Mouse (Mus musculus) lung, postnatal 4 days (tissue): ENCODE results near the gene Clstn1.
"Not testable (repeated sequence)": the region's sequence is repeated elsewhere in the genome, so short reads cannot be mapped to it uniquely, and the experiment has no call there.

ENCODE experiments used
- DNase-seq, 2 experiments: peaks; one replicate each; pipeline ENCODE4 v3.0.0; 2021

Gene Clstn1

GRCm38 (mm10) chr4:149602236-149602635, 16.0 kb downstream of the Clstn1 start:
- no peak for DNase-seq

- no peak for DNase-seq
Measured at GRCm38 (mm10) chr4:149603860-149604259, 17.6 kb downstream of the Clstn1 start.

GRCm38 (mm10) chr4:149604518-149604917, 18.2 kb downstream of the Clstn1 start:
- DNase-seq = no peak

GRCm38 (mm10) chr4:149606056-149606455, 19.8 kb downstream of the Clstn1 start:
- DNase-seq = no peak

GRCm38 (mm10) chr4:149606766-149607358, 20.6 kb downstream of the Clstn1 start:
- DNase-seq = no peak

- DNase-seq = peak; percentile 33 to 73
Measured at GRCm38 (mm10) chr4:149607591-149608308, 21.5 kb downstream of the Clstn1 start.

- DNase-seq = no peak
Measured at GRCm38 (mm10) chr4:149608309-149608638, 22.0 kb downstream of the Clstn1 start.

GRCm38 (mm10) chr4:149609256-149610025, 23.2 kb downstream of the Clstn1 start:
- no peak for DNase-seq

GRCm38 (mm10) chr4:149611376-149612044, 25.2 kb downstream of the Clstn1 start:
- peak in 1 of 2 experiments; percentile 65 for DNase-seq

GRCm38 (mm10) chr4:149613497-149613896, 27.2 kb downstream of the Clstn1 start:
- not testable (repeated sequence) for DNase-seq

- DNase-seq = no peak
Measured at GRCm38 (mm10) chr4:149614869-149615268, 28.6 kb downstream of the Clstn1 start.

- not testable (repeated sequence) for DNase-seq
Measured at GRCm38 (mm10) chr4:149616999-149617398, 30.7 kb downstream of the Clstn1 start.

GRCm38 (mm10) chr4:149619988-149620387, 33.7 kb downstream of the Clstn1 start:
- DNase-seq = no peak

GRCm38 (mm10) chr4:149621286-149621685, 35.0 kb downstream of the Clstn1 start:
- DNase-seq = no peak

GRCm38 (mm10) chr4:149623711-149624110, 37.4 kb downstream of the Clstn1 start:
- no peak for DNase-seq

- DNase-seq = no peak
Measured at GRCm38 (mm10) chr4:149626809-149627208, 40.5 kb downstream of the Clstn1 start.

GRCm38 (mm10) chr4:149628372-149628771, 42.1 kb downstream of the Clstn1 start:
- DNase-seq = peak; percentile 53 to 71

GRCm38 (mm10) chr4:149628810-149629209, 42.5 kb downstream of the Clstn1 start:
- DNase-seq = no peak

GRCm38 (mm10) chr4:149632670-149633307, 46.5 kb downstream of the Clstn1 start:
- DNase-seq = no peak

GRCm38 (mm10) chr4:149634157-149634556, 47.9 kb downstream of the Clstn1 start:
- DNase-seq = no peak

GRCm38 (mm10) chr4:149634966-149635365, 48.7 kb downstream of the Clstn1 start:
- no peak for DNase-seq

GRCm38 (mm10) chr4:149635915-149636415, 49.7 kb downstream of the Clstn1 start:
- DNase-seq = no peak

- no peak for DNase-seq
Measured at GRCm38 (mm10) chr4:149637942-149638341, 51.7 kb downstream of the Clstn1 start.
